Mouse (Mus musculus): ENCODE data around the gene Cited1. TPM values are rescaled to one million over a fixed set of nuclear protein-coding genes. Genes with fewer than 3 reads are reported as not detected.
"Not testable (repeated sequence)": the region's sequence is repeated elsewhere in the genome, so short reads cannot be mapped to it uniquely, and the experiment has no call there.

Gene Cited1
- polyA plus RNA-seq, 1 experiment from 2014 or later = 28.7 TPM

DNA sequence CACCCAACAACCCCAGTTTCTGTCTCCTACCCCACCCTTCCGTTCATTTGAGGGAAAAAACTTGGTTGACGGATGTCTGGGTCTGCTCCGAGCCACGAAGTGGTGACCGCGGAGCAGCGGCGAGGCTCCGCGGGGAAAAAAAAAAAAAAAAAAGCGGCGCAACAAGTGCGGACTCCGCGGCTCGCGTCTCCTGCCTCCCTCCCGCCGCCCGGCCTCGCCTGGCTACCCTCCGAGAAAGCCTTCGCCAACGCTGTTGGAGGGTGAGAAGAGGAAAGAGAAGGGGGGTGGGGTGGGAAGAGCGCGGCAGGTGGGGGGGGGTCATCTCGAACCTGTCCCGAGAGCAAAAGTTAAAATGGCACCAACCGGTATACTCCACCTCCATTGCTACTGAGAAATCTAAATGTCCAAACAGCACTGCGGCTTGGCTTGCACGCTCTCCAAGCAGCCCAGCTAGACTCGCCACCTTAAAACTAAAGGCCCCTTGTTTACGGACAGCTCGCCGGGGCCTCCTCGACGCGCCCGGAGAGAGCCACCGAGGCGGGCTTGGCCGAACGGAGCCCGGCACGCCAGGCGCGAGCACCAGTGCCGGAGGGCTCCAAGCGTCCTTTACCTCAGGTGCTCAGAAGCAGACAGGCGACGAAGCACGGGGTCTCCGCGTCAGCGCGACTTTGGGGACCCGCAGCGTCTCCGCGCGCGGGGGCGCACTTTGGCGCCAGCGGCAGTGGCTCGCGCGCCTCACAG lies 1.7 kb downstream of the Cited1 start:
- H3K9me3 ChIP-seq (ENCODE audit: control insufficient read depth, low read length) = no peaks in the 10 kb centered on the region
- no peaks in the 10 kb centered on the region for H3K4me1 ChIP-seq (ENCODE audit: control insufficient read depth, insufficient read depth, low read length)
- no peak overlapping the region for H3K27ac ChIP-seq (replicated peaks; ENCODE audit: low read depth, low read length)
- ATAC-seq (ENCODE audit: insufficient number of reproducible peaks, low FRiP score, low TSS enrichment, low read depth) (no peak), DNase-seq (ENCODE audit: low spot score) (peak; percentile 51)
- WGBS = 12% methylated on average over 62 of the region's 68 CpGs
- H3K27me3 ChIP-seq (ENCODE audit: control insufficient read depth, insufficient read depth, low read length) = peaks cover 40% of the 10 kb centered on the region
- H3K4me3 ChIP-seq (ENCODE audit: low read depth, low read length) = peak overlapping the region; percentile 45
- H3K4me2 ChIP-seq (ENCODE audit: low read depth, severe bottlenecking) = peak overlapping the region; percentile 82
- H3K36me3 ChIP-seq (ENCODE audit: control insufficient read depth, insufficient read depth, low read length) = no peaks in the 10 kb centered on the region
- peak overlapping the region; percentile 13; the same call in 1 of the 2 replicates for H3K9ac ChIP-seq (ENCODE audit: low read length)

DNA sequence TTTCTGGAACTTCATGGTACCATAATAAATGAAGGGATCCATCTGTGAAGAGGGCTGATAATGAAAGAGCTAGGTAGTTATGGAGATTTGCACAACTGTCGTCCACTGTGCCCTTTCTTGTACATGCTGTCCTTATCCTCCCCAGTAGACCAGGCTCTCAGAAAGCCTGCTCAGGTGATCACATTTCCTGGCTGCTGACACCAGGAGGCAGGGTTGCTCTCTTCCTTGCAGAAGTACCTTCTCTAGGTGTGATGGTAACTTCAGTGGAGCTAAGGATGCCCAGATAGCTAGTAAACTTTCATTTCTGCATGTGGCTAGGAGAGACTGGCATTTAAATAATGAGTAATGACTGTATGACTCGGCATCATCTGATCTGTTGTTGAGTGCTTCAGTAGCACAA lies 7.6 kb downstream of the Cited1 start:
- 59% methylated on average over 2 of the region's 2 CpGs for WGBS
- H3K9me3 ChIP-seq (ENCODE audit: control insufficient read depth, low read length) = no peaks in the 10 kb centered on the region
- no peaks in the 10 kb centered on the region for H3K36me3 ChIP-seq (ENCODE audit: control insufficient read depth, insufficient read depth, low read length)
- H3K4me2 ChIP-seq (ENCODE audit: low read depth, severe bottlenecking) = no peak overlapping the region
- H3K4me3 ChIP-seq (ENCODE audit: low read depth, low read length) = no peak overlapping the region
- no peak overlapping the region for H3K27ac ChIP-seq (replicated peaks; ENCODE audit: low read depth, low read length)
- no peaks in the 10 kb centered on the region for H3K4me1 ChIP-seq (ENCODE audit: control insufficient read depth, insufficient read depth, low read length)
- peaks cover 10% of the 10 kb centered on the region for H3K27me3 ChIP-seq (ENCODE audit: control insufficient read depth, insufficient read depth, low read length)
- DNase-seq (ENCODE audit: low spot score) (no peak), ATAC-seq (ENCODE audit: insufficient number of reproducible peaks, low FRiP score, low TSS enrichment, low read depth) (no peak)
- no peak overlapping the region for H3K9ac ChIP-seq (ENCODE audit: low read length)

DNA sequence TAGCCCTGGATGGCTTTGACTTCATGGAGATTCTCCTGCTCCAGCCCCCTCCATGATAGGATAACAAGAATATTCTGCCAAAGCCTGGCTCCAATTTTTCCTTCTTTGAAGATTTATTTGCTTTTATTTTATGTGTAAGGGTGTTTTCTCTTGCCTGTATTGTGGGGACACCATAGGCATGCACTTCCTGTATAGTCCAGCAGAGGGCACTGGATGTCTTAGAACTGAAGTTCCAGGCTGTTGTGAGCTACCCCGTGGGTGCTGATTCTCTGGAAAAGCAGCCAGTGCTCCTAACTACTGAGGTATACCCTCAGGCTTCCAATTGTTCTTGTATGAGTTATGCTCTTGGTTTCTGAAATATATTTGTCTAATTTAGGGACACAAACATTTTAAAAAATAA lies 32.9 kb downstream of the Cited1 start:
- no peak overlapping the region for H3K4me2 ChIP-seq (ENCODE audit: low read depth, severe bottlenecking)
- no peak overlapping the region for H3K9ac ChIP-seq (ENCODE audit: low read length)
- peak; percentile 60 for DNase-seq (ENCODE audit: low spot score)
- no peaks in the 10 kb centered on the region for H3K4me1 ChIP-seq (ENCODE audit: control insufficient read depth, insufficient read depth, low read length)
- WGBS = 32% methylated on average over 1 of the region's 1 CpGs
- H3K9me3 ChIP-seq (ENCODE audit: control insufficient read depth, low read length) = no peaks in the 10 kb centered on the region
- no peak for ATAC-seq (ENCODE audit: insufficient number of reproducible peaks, low FRiP score, low TSS enrichment, low read depth)
- no peak overlapping the region for H3K4me3 ChIP-seq (ENCODE audit: low read depth, low read length)
- H3K27ac ChIP-seq (replicated peaks; ENCODE audit: low read depth, low read length) = no peak overlapping the region
- no peaks in the 10 kb centered on the region for H3K27me3 ChIP-seq (ENCODE audit: control insufficient read depth, insufficient read depth, low read length)
- no peaks in the 10 kb centered on the region for H3K36me3 ChIP-seq (ENCODE audit: control insufficient read depth, insufficient read depth, low read length)

DNA sequence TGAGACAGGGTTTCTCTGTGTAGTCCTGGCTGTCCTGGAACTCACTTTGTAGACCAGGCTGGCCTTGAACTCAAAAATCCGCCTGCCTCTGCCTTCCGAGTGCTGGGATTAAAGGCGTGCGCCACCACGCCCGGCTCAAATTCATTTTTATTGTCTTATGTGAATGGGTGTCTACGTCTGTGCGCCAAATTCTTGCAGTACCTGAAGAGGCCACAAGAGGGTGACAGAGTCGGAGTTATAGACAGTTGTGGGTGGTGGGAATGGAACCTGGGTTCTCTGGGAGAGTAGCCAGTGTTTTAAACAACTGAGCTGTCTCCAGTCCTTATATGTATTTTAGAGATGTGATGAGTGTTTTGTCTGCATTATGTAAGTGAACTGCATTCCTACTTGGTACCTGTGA lies 36.6 kb downstream of the Cited1 start:
- not testable (repeated sequence) for H3K9me3 ChIP-seq (ENCODE audit: control insufficient read depth, low read length); ATAC-seq (ENCODE audit: insufficient number of reproducible peaks, low FRiP score, low TSS enrichment, low read depth); H3K4me3 ChIP-seq (ENCODE audit: low read depth, low read length); H3K36me3 ChIP-seq (ENCODE audit: control insufficient read depth, insufficient read depth, low read length); H3K27ac ChIP-seq (replicated peaks; ENCODE audit: low read depth, low read length); H3K9ac ChIP-seq (ENCODE audit: low read length); H3K4me1 ChIP-seq (ENCODE audit: control insufficient read depth, insufficient read depth, low read length); H3K27me3 ChIP-seq (ENCODE audit: control insufficient read depth, insufficient read depth, low read length); H3K4me2 ChIP-seq (ENCODE audit: low read depth, severe bottlenecking)
- 46% methylated on average over 9 of the region's 9 CpGs for WGBS
- peak; percentile 59 for DNase-seq (ENCODE audit: low spot score)

Small RNAs within 50 kb of the gene (microRNA-seq; reads per million reads assigned to microRNA genes)
- gene Gm26318 = not detected

Other genes starting within 250 kb of the Cited1 start
- gene Rtl5, start 180.9 kb downstream of the Cited1 start, polyA plus RNA-seq (2014; fragmentation: Nextera tagmentation; extraction: Ambion mirVana) = 1.6 and 4.0 TPM in 2 replicates
- gene Pin4, start 132.7 kb downstream of the Cited1 start, polyA plus RNA-seq (2014; fragmentation: Nextera tagmentation; extraction: Ambion mirVana) = 71.6 and 82.4 TPM in 2 replicates
- 25.0 and 26.4 TPM in 2 replicates for gene Ercc6l, start 95.1 kb downstream of the Cited1 start, polyA plus RNA-seq (2014; fragmentation: Nextera tagmentation; extraction: Ambion mirVana)
- gene Rps4x, start 62.8 kb downstream of the Cited1 start, polyA plus RNA-seq (2014; fragmentation: Nextera tagmentation; extraction: Ambion mirVana) = 756 and 777 TPM in 2 replicates

All from limb, embryonic 11.5 days (tissue).